ENCODE assay signal across 8 mouse cellular contexts in genomic region chr19:26747571-26748539, GRCm38 (mm10).
DNase-seq lines count a peak whose midpoint lies in the region; ATAC-seq and TF ChIP-seq lines count a peak whose summit lies in the region.

No protein-coding gene starts in this region.

- H3K36me3 ChIP-seq in embryonic facial prominence, embryonic 10.5 days (replicated peaks), result peaks cover 9% of the 10 kb centered on the region
- no peaks in the 10 kb centered on the region for H3K36me3 ChIP-seq in limb, embryonic 14.5 days (ENCODE audit: control insufficient read depth, insufficient read depth, low read length)
- H3K36me3 ChIP-seq in midbrain, embryonic 16.5 days (ENCODE audit: control insufficient read depth, insufficient read depth, low read length), result no peaks in the 10 kb centered on the region
- no peaks in the 10 kb centered on the region for H3K36me3 ChIP-seq in splenic B cell, adult 2 months (ENCODE audit: control insufficient read depth, insufficient read depth, low read length, poor library complexity, severe bottlenecking)

- peak; percentile 91 for ATAC-seq in limb, embryonic 14.5 days (ENCODE audit: low FRiP score, low read depth)
- ATAC-seq in midbrain, embryonic 16.5 days, result peak; percentile 91

- no peaks in the 10 kb centered on the region for H3K27me3 ChIP-seq in embryonic facial prominence, embryonic 10.5 days (replicated peaks; ENCODE audit: low read depth, poor library complexity, severe bottlenecking)
- no peaks in the 10 kb centered on the region for H3K27me3 ChIP-seq in limb, embryonic 14.5 days (ENCODE audit: control insufficient read depth, insufficient read depth, low read length)
- H3K27me3 ChIP-seq in midbrain, embryonic 16.5 days (ENCODE audit: control insufficient read depth, insufficient read depth, low read depth, low read length), result no peaks in the 10 kb centered on the region
- H3K27me3 ChIP-seq in splenic B cell, adult 2 months (ENCODE audit: control insufficient read depth, insufficient read depth, low read length, poor library complexity, severe bottlenecking), result no peaks in the 10 kb centered on the region

- peak overlapping the region; percentile 97 for H3K27ac ChIP-seq in embryonic facial prominence, embryonic 10.5 days (replicated peaks)
- peak overlapping the region; percentile 92 for H3K27ac ChIP-seq in limb, embryonic 14.5 days (replicated peaks; ENCODE audit: low read depth, low read length)
- peak overlapping the region; percentile 100 for H3K27ac ChIP-seq in midbrain, embryonic 16.5 days (ENCODE audit: low read length)

- WGBS in embryonic facial prominence, embryonic 10.5 days, result under 1% methylated on average over 36 of the region's 36 CpGs
- WGBS in limb, embryonic 14.5 days, result under 1% methylated on average over 36 of the region's 36 CpGs
- WGBS in midbrain, embryonic 16.5 days, result under 1% methylated on average over 36 of the region's 36 CpGs

- peak; percentile 94 for DNase-seq in 3T3-L1 (ENCODE audit: low read depth, low spot score)
- DNase-seq in adrenal gland, postnatal 10 days, result peak; percentile 75
- DNase-seq in embryonic facial prominence, embryonic 10.5 days (ENCODE audit: low spot score), result peak; percentile 83
- peak; percentile 64 for DNase-seq in heart, adult 8-10 months (ENCODE audit: low spot score)
- peak; percentile 60 to 72 for DNase-seq in kidney, adult 8-10 months
- DNase-seq in limb, embryonic 14.5 days (ENCODE audit: low spot score), result peak; percentile 92
- DNase-seq in splenic B cell, adult 2 months (ENCODE audit: low read depth, low spot score), result peak; percentile 87

- peak overlapping the region; percentile 62 for H3K4me3 ChIP-seq in embryonic facial prominence, embryonic 10.5 days
- H3K4me3 ChIP-seq in limb, embryonic 14.5 days (replicated peaks; ENCODE audit: low read length), result peak overlapping the region; percentile 47
- H3K4me3 ChIP-seq in midbrain, embryonic 16.5 days (ENCODE audit: low read depth, low read length), result peak overlapping the region; percentile 50

- no peaks in the 10 kb centered on the region for H3K9me3 ChIP-seq in embryonic facial prominence, embryonic 10.5 days
- H3K9me3 ChIP-seq in limb, embryonic 14.5 days (ENCODE audit: control insufficient read depth, low read length), result no peaks in the 10 kb centered on the region
- no peaks in the 10 kb centered on the region for H3K9me3 ChIP-seq in midbrain, embryonic 16.5 days (replicated peaks; ENCODE audit: control insufficient read depth, low read length, poor library complexity, severe bottlenecking)

- TF ChIP-seq POLR2A in limb, embryonic 14.5 days (IDR thresholded peaks at IDR 0.05; ENCODE audit: borderline replicate concordance, extremely low read depth, insufficient read depth, insufficient read length), result peak; percentile 62; the same call in 1 of the 2 replicates

- peak overlapping the region; percentile 69 for H3K9ac ChIP-seq in limb, embryonic 14.5 days (ENCODE audit: low read depth, low read length, severe bottlenecking)
- peak overlapping the region; percentile 83 for H3K9ac ChIP-seq in midbrain, embryonic 16.5 days (ENCODE audit: low read depth, low read length)

- H3K4me1 ChIP-seq in embryonic facial prominence, embryonic 10.5 days, result peaks cover 21% of the 10 kb centered on the region
- H3K4me1 ChIP-seq in limb, embryonic 14.5 days (ENCODE audit: control insufficient read depth, insufficient read depth, low read length), result peaks cover 8% of the 10 kb centered on the region
- H3K4me1 ChIP-seq in midbrain, embryonic 16.5 days (ENCODE audit: control insufficient read depth, insufficient read depth, low read length), result peaks cover 37% of the 10 kb centered on the region

- H3K4me2 ChIP-seq in limb, embryonic 14.5 days (replicated peaks; ENCODE audit: low read depth, low read length, severe bottlenecking), result peak overlapping the region; percentile 82
- H3K4me2 ChIP-seq in midbrain, embryonic 16.5 days (ENCODE audit: low read length), result peak overlapping the region; percentile 77

Comparison
In these comparisons a context has a peak if more than half of its experiments do, and no peak if none do; other contexts are left out.
1. Peak in every context shown above with its lines: DNase-seq, ATAC-seq, H3K4me3 ChIP-seq and H3K27ac ChIP-seq.